Mouse (Mus musculus) heart, postnatal 0 days (tissue): Measurements from ENCODE around the gene Mta3.

Experiments used
- CTCF ChIP-seq: IDR thresholded peaks from 2 replicates; pipeline ENCODE4 v1.5.1; 2016; ENCODE audit warnings: antibody characterized with exemption, control low read depth, low read depth
- EP300 ChIP-seq: IDR thresholded peaks from 2 replicates; pipeline ENCODE4 v1.6.1; 2016; ENCODE audit warnings: antibody characterized with exemption, low read depth

DNA sequence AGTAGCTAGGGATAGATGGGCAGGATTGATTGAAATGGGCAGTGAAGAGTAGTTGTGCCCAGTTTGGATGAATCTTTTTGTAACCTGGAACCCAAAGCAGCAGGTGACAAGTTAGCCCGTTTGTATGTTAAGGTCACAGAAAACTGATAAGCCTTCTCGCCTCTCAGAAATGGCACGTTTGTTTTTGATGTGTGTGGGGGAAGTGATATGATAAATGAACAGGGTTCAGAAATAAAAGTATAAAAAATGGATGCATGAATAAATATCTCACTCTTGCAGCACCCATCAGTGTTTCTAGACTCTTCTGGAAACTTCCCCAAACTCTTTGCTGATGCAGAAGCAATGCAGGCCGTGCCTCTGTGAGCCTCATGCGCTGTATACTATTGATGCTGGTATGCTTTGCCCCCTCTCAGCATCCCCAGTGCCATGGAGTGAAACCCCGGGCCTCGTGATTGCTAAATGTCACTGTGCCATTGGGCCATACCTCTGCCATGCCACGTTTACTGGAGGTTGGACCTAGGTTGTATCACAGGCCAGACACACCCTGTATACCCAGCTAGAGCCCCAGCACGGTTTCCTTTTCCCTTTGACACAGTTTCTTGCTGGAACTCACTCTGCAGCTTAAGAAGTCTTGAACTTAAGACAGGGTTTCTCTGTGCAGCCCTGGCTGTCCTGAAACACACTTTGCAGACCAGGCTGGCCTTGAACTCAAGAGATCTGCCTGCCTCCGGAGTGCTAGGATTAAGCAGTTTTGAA lies 41.6 kb downstream of the Mta3 start:
- TF ChIP-seq CTCF (no peak), EP300 (no peak)
